Mouse (Mus musculus) embryonic facial prominence, embryonic 11.5 days (tissue): Measurements from ENCODE around the gene Leo1. TPM values are rescaled to one million over a fixed set of nuclear protein-coding genes. Genes with fewer than 3 reads are reported as not detected.
"Not testable (repeated sequence)": the region's sequence is repeated elsewhere in the genome, so short reads cannot be mapped to it uniquely, and the experiment has no call there.

Source experiments
- ATAC-seq: fragments of 200-750 bp; cut with Nextera tagmentation; replicated peaks from 2 replicates; pipeline ENCODE4 v1.8.0; 2017; ENCODE audit warnings: low read depth; ENCODE audit not compliant: insufficient number of reproducible peaks, low FRiP score, low TSS enrichment
- DNase-seq: peaks from one replicate; pipeline ENCODE4 v3.0.0-alpha.2; 2015; ENCODE audit warnings: low spot score
- H3K27ac ChIP-seq: fragments of 300-500 bp; sonication (generic); replicated peaks from 2 replicates; pipeline ENCODE4 v1.5.1; 2014; ENCODE audit warnings: mild to moderate bottlenecking, low read depth, low read length, control low read depth
- H3K27me3 ChIP-seq: fragments of 300-500 bp; sonication (generic); 2 replicates; pipeline ENCODE4 v1.6.1; 2014; ENCODE audit warnings: mild to moderate bottlenecking, low read length, moderate library complexity, mixed read lengths; ENCODE audit not compliant: control insufficient read depth, insufficient read depth
- H3K36me3 ChIP-seq: fragments of 300-500 bp; sonication (generic); replicated peaks from 2 replicates; pipeline ENCODE4 v1.6.1; 2014; ENCODE audit warnings: low read depth, mild to moderate bottlenecking, low read length, moderate library complexity, mixed read lengths; ENCODE audit not compliant: control insufficient read depth, insufficient read depth
- H3K4me1 ChIP-seq: fragments of 300-500 bp; sonication (generic); 2 replicates; pipeline ENCODE4 v1.6.1; 2014; ENCODE audit warnings: low read length, mixed read lengths; ENCODE audit not compliant: control insufficient read depth, insufficient read depth
- H3K4me2 ChIP-seq: fragments of 300-500 bp; sonication (generic); 2 replicates; pipeline ENCODE4 v1.6.1; 2014; ENCODE audit warnings: low read depth, mild to moderate bottlenecking, control low read depth, low read length, moderate library complexity
- H3K4me3 ChIP-seq: fragments of 300-500 bp; sonication (generic); 2 replicates; pipeline ENCODE4 v1.5.1; 2014; ENCODE audit warnings: low read depth, low read length, control low read depth
- H3K9ac ChIP-seq: fragments of 300-500 bp; sonication (generic); replicated peaks from 2 replicates; pipeline ENCODE4 v1.6.1; 2014; ENCODE audit warnings: mild to moderate bottlenecking, control low read depth, low read length
- H3K9me3 ChIP-seq: fragments of 300-500 bp; sonication (generic); replicated peaks from 2 replicates; pipeline ENCODE4 v1.6.1; 2016; ENCODE audit warnings: mild to moderate bottlenecking, low read length, inconsistent platforms, mixed read lengths; ENCODE audit not compliant: control insufficient read depth
- WGBS: fragments of 180-500 bp; shearing (Covaris S2); extraction: QIAGEN DNeasy Blood & Tissue Kit; methylation state at CpG from one replicate; pipeline ENCODE4 v1.1.7; 2014; 5-methylcytosine and 5-hydroxymethylcytosine counted together
- polyA plus RNA-seq: library from polyadenylated mRNA; unstranded; fragments of >200 nt; fragmentation: Nextera tagmentation; extraction: Ambion mirVana; gene quantifications from 2 replicates; pipeline ENCODE4 v1.2.1, GENCODE M21; 2014

Leo1 gene
- polyA plus RNA-seq, 1 experiment from 2014 or later = 50.7 TPM

- ATAC-seq (no peak), DNase-seq (no peak)
- Histone ChIP-seq H3K9ac (no peak overlapping the region), H3K4me3 (no peak overlapping the region), H3K36me3 (no peaks in the 10 kb centered on the region), H3K27ac (no peak overlapping the region), H3K9me3 (no peaks in the 10 kb centered on the region), H3K4me1 (no peaks in the 10 kb centered on the region), H3K27me3 (no peaks in the 10 kb centered on the region), H3K4me2 (no peak overlapping the region)
- WGBS = 89% methylated on average over 6 of the region's 6 CpGs
These were observed 43.9 kb downstream of the Leo1 start for GRCm38 (mm10) chr9:75485231-75485630.

GRCm38 (mm10) chr9:75488255-75488654 is 46.9 kb downstream of the Leo1 start:
- H3K4me1 ChIP-seq, H3K4me2 ChIP-seq, H3K9ac ChIP-seq, H3K9me3 ChIP-seq, H3K27ac ChIP-seq, H3K4me3 ChIP-seq, DNase-seq, H3K27me3 ChIP-seq, H3K36me3 ChIP-seq, ATAC-seq: not testable (repeated sequence)
- 92% methylated on average over 7 of the region's 7 CpGs for WGBS

- Histone ChIP-seq H3K9ac (no peak overlapping the region), H3K9me3 (no peaks in the 10 kb centered on the region), H3K36me3 (peaks cover 4% of the 10 kb centered on the region; the same call in 1 of the 2 replicates), H3K27me3 (no peaks in the 10 kb centered on the region), H3K4me1 (no peaks in the 10 kb centered on the region), H3K4me2 (no peak overlapping the region), H3K4me3 (no peak overlapping the region), H3K27ac (no peak overlapping the region)
- WGBS = 80% methylated on average over 9 of the region's 9 CpGs
- DNase-seq = no peak
- no peak for ATAC-seq
These were observed 53.2 kb downstream of the Leo1 start for GRCm38 (mm10) chr9:75494407-75495005.

GRCm38 (mm10) chr9:75495945-75496344 is 54.6 kb downstream of the Leo1 start:
- Histone ChIP-seq H3K4me2 (no peak overlapping the region), H3K27ac (no peak overlapping the region), H3K9ac (no peak overlapping the region), H3K36me3 (peaks cover 4% of the 10 kb centered on the region; the same call in 1 of the 2 replicates), H3K27me3 (no peaks in the 10 kb centered on the region), H3K9me3 (no peaks in the 10 kb centered on the region), H3K4me3 (no peak overlapping the region), H3K4me1 (no peaks in the 10 kb centered on the region)
- WGBS = 40% methylated on average over 10 of the region's 10 CpGs
- ATAC-seq (0 out of 2 replicates have a peak, but pooled peaks have one; percentile 81), DNase-seq (peak; percentile 69)

- Histone ChIP-seq H3K27ac (no peak overlapping the region), H3K4me3 (no peak overlapping the region), H3K36me3 (peaks cover 4% of the 10 kb centered on the region; the same call in 1 of the 2 replicates), H3K4me1 (no peaks in the 10 kb centered on the region), H3K4me2 (no peak overlapping the region), H3K9me3 (no peaks in the 10 kb centered on the region), H3K9ac (no peak overlapping the region), H3K27me3 (no peaks in the 10 kb centered on the region)
- 93% methylated on average over 7 of the region's 7 CpGs for WGBS
- no peak for ATAC-seq
- DNase-seq = no peak
These were observed 57.2 kb downstream of the Leo1 start for GRCm38 (mm10) chr9:75498571-75498970.

GRCm38 (mm10) chr9:75504311-75504710 is 63.0 kb downstream of the Leo1 start:
- WGBS = 94% methylated on average over 6 of the region's 6 CpGs

GRCm38 (mm10) chr9:75511236-75511939 is 70.1 kb downstream of the Leo1 start:
- Histone ChIP-seq H3K4me2 (no peak overlapping the region), H3K27ac (no peak overlapping the region), H3K27me3 (no peaks in the 10 kb centered on the region), H3K4me3 (no peak overlapping the region), H3K9me3 (no peaks in the 10 kb centered on the region), H3K36me3 (peaks cover 5% of the 10 kb centered on the region), H3K4me1 (no peaks in the 10 kb centered on the region), H3K9ac (no peak overlapping the region)
- ATAC-seq = no peak
- DNase-seq = no peak
- WGBS = 87% methylated on average over 8 of the region's 8 CpGs

More at GRCm38 (mm10) chr9:75504311-75504710, 63.0 kb downstream of the Leo1 start:
- Histone ChIP-seq H3K4me1 (no peaks in the 10 kb centered on the region), H3K4me2 (no peak overlapping the region), H3K27me3 (no peaks in the 10 kb centered on the region), H3K36me3 (peaks cover 2% of the 10 kb centered on the region), H3K9ac (no peak overlapping the region), H3K9me3 (no peaks in the 10 kb centered on the region), H3K4me3 (no peak overlapping the region), H3K27ac (no peak overlapping the region)
- ATAC-seq (no peak), DNase-seq (no peak)

- 60% methylated on average over 12 of the region's 12 CpGs for WGBS
- peaks cover 3% of the 10 kb centered on the region for H3K36me3 ChIP-seq
- no peaks in the 10 kb centered on the region for H3K27me3 ChIP-seq
- H3K4me1 ChIP-seq = no peaks in the 10 kb centered on the region
- H3K27ac ChIP-seq = no peak overlapping the region
- H3K9ac ChIP-seq = no peak overlapping the region
- H3K4me3 ChIP-seq = no peak overlapping the region
- no peaks in the 10 kb centered on the region for H3K9me3 ChIP-seq
- peak; percentile 81 for DNase-seq
- ATAC-seq = peak; percentile 48; the same call in 1 of the 2 replicates
- H3K4me2 ChIP-seq = no peak overlapping the region
These were observed 74.3 kb downstream of the Leo1 start for GRCm38 (mm10) chr9:75515464-75516113.
